Mouse (Mus musculus) kidney, adult 8-10 months (tissue): ENCODE data around the gene Stk16.

Experiments used
- DNase-seq, 2 experiments: peaks; one replicate each; pipeline ENCODE4 v3.0.0; 2022

Stk16 gene

GRCm38 (mm10) chr1:75210136-75211087, at the start of gene Stk16, which contains the start of gene Glb1l:
Stk16 (plus strand) TSS chr1:75210838.
Glb1l (minus strand) TSS chr1:75210813.
- DNase-seq, result peak; percentile 95 to 96

- DNase-seq, result no peak
Observed at GRCm38 (mm10) chr1:75168093-75168471, 42.6 kb upstream of the Stk16 start.

- DNase-seq, result peak; percentile 98 to 99
Observed at GRCm38 (mm10) chr1:75168472-75169464, 41.9 kb upstream of the Stk16 start, which contains the start of gene Zfand2b. Zfand2b (plus strand) TSS chr1:75168646.

- DNase-seq, result peak; percentile 58 to 63
Observed at GRCm38 (mm10) chr1:75179334-75180104, 31.1 kb upstream of the Stk16 start.

- peak; percentile 92 to 94 for DNase-seq
Observed at GRCm38 (mm10) chr1:75180105-75180590, 30.5 kb upstream of the Stk16 start, which contains the start of gene Abcb6. Abcb6 (minus strand) TSS chr1:75180392.

- no peak for DNase-seq
Observed at GRCm38 (mm10) chr1:75180741-75181140, 29.9 kb upstream of the Stk16 start.

GRCm38 (mm10) chr1:75181377-75181870, 29.2 kb upstream of the Stk16 start:
- DNase-seq, result no peak

- no peak for DNase-seq
Observed at GRCm38 (mm10) chr1:75182160-75182559, 28.5 kb upstream of the Stk16 start.

- DNase-seq, result no peak
Observed at GRCm38 (mm10) chr1:75185495-75185894, 25.1 kb upstream of the Stk16 start.

- no peak for DNase-seq
Observed at GRCm38 (mm10) chr1:75187126-75187525, 23.5 kb upstream of the Stk16 start.

- DNase-seq, result no peak
Observed at GRCm38 (mm10) chr1:75187914-75188483, 22.6 kb upstream of the Stk16 start.

GRCm38 (mm10) chr1:75190577-75190976, 20.1 kb upstream of the Stk16 start:
- no peak for DNase-seq

GRCm38 (mm10) chr1:75191258-75191621, 19.4 kb upstream of the Stk16 start:
- DNase-seq, result no peak

GRCm38 (mm10) chr1:75191622-75192402, 18.8 kb upstream of the Stk16 start, which contains the start of the genes Ankzf1 and Atg9a:
Ankzf1 (plus strand) TSS chr1:75192151.
Atg9a (minus strand) TSS chr1:75192196.
- DNase-seq, result peak; percentile 97 to 99

GRCm38 (mm10) chr1:75192452-75192851, 18.2 kb upstream of the Stk16 start:
- DNase-seq, result peak; percentile 61 to 66

- peak; percentile 53 to 64 for DNase-seq
Observed at GRCm38 (mm10) chr1:75201236-75201635, 9.4 kb upstream of the Stk16 start.

GRCm38 (mm10) chr1:75208967-75209678, 1.5 kb upstream of the Stk16 start:
- peak; percentile 90 to 92 for DNase-seq

GRCm38 (mm10) chr1:75211141-75211708, 587 bp downstream of the Stk16 start:
- DNase-seq, result peak; percentile 23 to 44

- DNase-seq, result peak; percentile 25 to 34
Observed at GRCm38 (mm10) chr1:75212542-75212941, 1.9 kb downstream of the Stk16 start.
